Mouse (Mus musculus): ENCODE measurements around the gene Atg7.
A peak's percentile ranks its signal among the peaks of the same experiment; 100 is the strongest.

Gene Atg7

DNA sequence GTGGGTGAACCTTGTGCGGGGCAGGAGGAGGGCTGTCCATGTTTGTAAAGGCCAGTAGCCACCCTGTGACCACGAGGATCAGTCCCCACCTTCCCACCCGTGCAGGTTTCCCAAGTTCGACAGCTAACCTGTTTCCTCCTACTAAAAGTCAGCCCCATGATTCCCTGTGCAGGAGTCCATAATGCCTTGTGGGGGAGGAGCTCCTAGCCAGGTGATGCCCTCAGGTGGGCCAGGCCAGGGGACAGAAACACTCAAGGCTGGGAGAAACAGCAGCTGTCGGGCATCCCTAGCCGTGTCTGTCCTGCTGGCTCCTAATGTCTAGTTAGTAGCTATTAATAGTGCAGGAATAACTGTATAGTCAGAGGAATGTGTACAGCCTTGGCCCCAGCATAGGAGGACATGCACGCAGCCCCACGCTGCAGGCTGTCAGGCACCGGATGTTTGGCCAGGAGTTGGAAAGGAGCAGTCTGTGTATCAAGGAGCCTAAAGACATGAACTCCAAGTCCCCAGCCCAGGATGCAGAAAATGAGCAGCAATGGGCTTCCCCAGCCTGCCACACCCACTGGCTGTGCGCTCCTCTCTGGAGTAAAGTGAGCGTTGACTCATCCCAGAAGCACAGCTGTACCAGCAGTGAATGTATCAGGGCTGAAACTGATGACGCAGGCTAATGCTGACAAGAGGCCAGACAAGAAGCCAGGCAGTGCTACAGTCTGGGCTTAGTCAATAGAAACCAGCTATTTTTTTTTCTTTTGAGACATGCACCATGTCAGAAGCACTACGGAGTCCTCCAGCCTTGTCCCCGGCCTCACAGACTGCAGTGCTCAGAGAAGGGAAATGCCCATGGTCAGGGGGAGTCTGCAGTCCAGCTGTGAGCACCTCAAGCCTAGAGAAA is 218.0 kb downstream of the Atg7 start:
- no peak for DNase-seq

- no peak for DNase-seq
Measured at GRCm38 (mm10) chr6:114861591-114861990, 218.7 kb downstream of the Atg7 start.

DNA sequence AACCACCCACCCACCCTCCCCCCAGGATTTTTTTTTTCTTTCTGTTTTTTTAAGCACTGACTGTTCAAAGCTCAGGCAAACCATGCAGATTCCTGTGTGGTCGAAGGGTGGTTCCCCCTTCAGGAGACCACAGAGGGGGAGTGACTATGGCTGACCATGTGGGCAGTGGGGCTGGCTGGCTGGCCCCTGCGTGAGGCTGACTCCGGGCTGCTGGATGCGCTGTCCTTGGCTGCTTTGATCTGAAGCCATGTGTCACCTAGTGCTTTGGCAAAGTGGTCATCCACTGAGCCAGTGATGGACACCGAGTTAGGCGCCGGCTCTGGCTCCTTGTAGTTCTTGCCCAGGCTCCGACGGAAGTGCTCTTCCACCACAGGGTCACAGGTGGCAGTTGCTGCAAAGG is 219.1 kb downstream of the Atg7 start:
- DNase-seq = no peak

GRCm38 (mm10) chr6:114863501-114863900 is 220.6 kb downstream of the Atg7 start:
- no peak for DNase-seq

GRCm38 (mm10) chr6:114864421-114864820 is 221.5 kb downstream of the Atg7 start:
- no peak for DNase-seq

- no peak for DNase-seq
Measured at GRCm38 (mm10) chr6:114866078-114866477, 223.2 kb downstream of the Atg7 start.

DNA sequence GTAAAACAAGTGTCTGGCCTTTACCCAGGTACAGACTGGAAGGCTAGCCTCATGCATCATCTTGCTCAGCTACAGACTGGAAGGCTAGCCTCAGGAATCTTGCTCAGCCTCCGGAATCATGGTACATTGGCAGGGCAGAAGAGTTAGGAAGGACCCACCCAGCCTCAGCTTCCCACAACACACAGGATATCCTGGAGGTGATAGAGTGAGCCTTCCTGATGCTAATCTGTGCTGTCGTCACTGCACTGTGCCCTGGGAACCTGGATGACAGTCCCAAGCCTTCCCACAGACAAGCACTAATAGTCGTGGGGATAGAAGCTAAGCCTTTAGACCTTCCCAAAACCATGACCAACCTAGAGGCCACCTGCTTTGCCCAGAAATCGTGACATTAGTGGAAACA is 223.7 kb downstream of the Atg7 start:
- no peak for DNase-seq

DNA sequence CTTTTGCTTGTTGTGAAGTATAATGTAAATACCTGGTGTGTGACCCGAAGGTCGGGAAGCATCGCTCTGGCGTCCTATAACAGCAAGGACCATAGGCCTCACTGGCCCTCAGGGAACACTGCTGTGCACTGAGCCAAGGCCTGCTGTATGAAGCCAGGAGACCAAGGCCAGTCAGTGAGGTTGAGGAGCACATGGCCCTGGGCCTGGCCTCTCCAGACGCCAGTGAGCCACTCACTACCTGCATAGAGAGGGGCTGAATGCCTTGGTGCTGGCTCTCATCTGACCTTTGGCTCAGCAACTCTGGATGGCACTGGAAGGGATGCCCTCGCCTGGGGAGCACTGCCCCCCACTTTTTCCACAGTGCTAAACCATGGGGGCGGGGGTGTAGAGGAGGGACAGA is 225.8 kb downstream of the Atg7 start:
- no peak for DNase-seq

GRCm38 (mm10) chr6:114869501-114870076 is 226.7 kb downstream of the Atg7 start:
- DNase-seq = no peak

DNA sequence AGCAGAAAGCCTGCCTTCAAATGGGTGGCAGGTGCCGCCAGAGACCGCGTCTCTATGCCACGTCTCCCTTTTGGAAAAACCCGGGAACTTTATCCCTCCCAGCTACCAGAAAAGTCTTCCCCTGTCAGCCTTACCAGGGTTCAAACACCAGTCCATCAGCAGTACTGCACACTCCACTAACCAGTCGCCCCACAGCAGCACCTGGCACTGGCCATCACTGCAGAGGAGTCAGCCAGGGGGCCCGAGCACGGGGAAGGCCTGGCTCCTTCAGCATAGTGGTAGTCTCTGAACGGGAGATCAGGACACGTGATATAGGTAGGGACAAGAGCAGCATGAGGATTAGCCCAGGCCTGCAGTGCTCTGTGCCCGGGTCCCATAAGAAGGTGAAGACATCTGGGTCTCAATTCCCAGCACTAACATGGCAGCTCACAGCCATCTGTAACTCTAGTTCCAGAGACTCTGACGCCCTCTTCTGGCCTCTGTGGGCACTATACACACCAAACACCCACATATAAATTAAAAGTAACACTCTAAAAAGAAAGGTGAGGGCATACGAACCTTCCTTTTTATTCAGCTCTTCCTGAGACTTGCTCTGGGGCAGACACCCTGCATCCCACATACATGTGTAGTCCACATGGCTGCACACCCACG is 228.2 kb downstream of the Atg7 start:
- no peak for DNase-seq

DNA sequence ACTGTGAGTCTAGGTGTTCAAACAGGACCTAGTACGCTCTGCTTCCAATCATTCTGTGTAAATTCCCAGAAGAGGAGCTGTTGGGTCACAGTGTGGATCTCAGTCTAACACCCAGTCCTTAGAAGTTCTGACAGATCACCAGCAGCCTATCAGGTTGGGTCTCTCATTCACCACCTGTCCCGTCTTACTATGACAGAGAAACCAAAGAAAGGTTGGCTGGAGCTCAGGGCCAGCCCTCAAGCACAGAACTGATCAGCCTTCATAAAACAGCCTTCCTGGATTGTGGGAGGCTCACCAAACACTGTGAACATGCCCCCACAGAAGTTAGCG is 230.9 kb downstream of the Atg7 start:
- DNase-seq = no peak

- peak; percentile 31 for DNase-seq
Measured at GRCm38 (mm10) chr6:114874138-114874928, 231.4 kb downstream of the Atg7 start.

DNA sequence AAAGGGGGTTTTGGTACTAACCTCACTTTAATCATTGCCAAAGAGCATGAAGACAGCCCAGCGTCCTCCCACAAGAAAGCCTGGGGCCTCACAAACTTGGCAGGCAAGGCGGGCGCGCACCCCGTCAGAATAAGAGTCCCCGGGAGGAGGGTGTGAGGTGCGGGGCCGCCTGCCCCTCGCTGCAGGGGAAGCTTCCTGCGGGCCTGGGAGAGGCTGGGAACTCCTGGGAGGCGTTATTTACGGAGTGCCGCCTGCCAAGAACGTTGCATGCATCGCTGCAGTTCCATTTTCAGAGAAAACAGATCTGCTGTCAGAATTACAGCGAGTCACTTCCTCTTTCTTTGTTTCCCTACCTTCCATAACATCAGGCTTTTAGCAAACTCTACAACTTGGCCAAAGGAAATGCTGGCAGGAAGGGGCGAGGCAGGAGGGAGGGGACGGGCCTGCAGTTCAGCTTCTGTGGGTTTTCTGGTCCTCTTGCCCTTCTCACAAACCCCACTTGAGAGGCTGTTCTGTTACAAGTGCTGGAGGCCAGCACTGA is 232.2 kb downstream of the Atg7 start:
- DNase-seq = peak; percentile 88

DNA sequence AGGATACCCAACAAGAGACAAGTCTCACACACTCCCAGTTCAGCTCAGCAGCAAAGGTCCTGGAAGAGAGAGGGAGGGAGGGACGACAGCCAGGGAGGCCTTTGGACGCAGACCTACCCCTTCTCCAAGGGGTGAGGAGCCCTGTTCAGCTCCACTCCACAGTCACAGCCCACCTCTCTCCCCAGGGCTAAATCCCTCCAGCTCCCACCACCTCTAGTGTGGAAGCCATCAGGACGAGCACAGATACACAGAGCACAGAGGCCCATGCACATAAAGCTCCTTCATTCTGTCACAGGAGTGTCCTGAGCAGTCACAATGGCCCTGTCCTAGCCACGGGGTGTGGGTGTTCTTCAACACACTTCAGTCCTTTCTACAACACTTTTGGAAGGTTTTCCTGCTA is 233.1 kb downstream of the Atg7 start:
- DNase-seq = no peak

DNA sequence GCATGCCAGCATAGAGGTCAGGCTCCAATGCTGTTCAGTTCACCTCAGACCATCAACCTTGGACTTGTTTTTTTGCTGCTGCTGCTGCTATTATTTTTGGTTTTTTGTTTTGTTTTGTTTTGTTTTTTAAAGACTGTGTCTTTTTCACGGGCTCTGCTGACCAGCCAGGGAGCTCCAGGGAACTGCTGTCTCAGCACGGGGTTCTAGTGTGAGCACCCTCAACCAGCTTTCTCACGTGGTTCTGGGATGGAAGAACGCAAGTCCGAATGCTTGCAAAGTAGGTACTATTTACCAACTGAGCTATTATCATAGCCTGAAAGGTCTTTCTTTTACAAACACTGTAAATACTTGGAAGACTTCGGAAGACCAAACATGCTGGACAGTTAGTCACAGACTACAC is 233.6 kb downstream of the Atg7 start:
- DNase-seq = no peak

- DNase-seq = no peak
Measured at GRCm38 (mm10) chr6:114878841-114879520, 236.1 kb downstream of the Atg7 start.

DNA sequence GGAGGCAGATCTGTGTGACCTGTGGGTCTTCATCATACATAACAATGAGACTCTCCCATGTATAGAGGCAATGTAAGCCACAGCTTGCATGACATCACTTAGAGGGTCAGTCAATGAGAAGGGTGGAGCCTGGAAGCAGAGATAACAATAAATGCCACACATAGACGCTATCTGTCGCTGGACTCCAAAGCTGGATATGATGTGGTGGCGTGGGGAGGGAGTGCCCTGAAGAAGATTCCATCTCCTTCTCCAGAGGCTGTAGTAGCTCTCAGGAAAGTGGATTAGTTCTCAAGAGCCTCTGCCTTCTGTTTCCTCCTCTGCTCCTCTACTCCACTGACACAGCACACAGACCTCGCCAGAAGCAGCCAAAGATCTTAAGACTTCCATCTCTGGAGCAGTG is 237.9 kb downstream of the Atg7 start:
- DNase-seq = no peak

- no peak for DNase-seq
Measured at GRCm38 (mm10) chr6:114882212-114882611, 239.3 kb downstream of the Atg7 start.

DNA sequence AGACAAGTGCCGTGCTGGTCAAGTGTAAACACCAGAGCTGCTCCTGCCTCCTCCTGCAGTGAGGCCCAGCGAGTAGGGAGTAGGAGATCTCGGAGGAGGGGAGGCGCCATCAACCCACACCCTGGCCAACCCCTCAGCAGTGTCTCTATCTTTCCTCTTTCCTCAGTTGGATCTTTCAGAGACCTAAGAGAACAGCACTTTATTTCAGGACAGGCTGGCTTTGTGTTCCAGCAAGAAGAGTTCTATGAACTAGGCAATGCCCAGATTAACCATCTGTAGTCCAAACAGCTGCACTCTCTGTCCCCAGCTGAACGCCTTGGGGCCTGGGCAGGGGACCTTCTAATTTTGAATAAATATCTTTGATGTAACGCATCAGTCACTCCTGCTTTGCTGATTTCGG is 239.8 kb downstream of the Atg7 start:
- DNase-seq = peak; percentile 40

GRCm38 (mm10) chr6:114883261-114883740 is 240.4 kb downstream of the Atg7 start:
- peak; percentile 70 for DNase-seq

DNA sequence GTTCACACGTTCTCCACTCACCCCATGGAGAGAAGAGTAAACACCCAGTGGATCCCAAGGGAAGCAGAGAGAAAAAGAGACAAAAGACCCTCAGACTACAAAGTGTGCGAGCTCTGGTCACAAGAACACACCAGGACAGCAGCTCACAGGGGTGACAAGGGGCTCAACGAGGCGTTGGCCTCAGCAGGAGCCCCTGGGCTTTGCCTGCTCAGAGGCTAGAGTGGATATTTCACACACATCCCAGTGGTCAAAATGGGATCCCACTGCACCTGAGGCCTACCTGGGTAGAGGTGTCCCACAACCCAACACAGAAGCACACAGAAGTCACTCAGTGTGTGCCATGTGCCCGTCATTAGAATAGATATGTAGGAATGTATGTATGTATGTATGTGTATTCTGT is 242.2 kb downstream of the Atg7 start:
- no peak for DNase-seq

DNA sequence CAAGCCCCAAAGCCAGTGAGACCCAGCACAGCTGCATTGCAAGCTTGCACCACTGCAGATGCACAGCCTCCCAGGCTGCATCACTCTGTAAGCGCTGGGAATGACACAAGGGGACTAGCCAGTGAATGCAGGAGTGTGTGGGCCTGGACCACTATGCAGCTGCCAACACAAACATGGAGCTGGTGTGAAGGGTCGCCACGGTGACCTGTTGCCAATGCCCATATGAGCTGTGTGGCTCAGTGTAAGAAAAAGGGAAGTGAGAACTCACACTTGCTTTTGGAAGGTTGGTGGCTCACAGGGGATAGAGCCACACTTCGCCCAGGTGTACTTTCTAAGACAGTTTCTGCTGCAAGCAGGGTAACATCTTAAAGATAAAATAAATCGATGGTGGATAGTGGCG is 243.1 kb downstream of the Atg7 start:
- DNase-seq = no peak
